ENCODE assay signal across 13 mouse cellular contexts in genomic region chr2:93119001-93119400, GRCm38 (mm10).
DNase-seq lines count a peak whose midpoint lies in the region; ATAC-seq lines count a peak whose summit lies in the region.
"Had no signal": no experiment of that assay in that cellular context is flagged by ENCODE, and none has a peak within 500 bp of the region (broad histone marks: within the 10 kb centered on the region; RNA-seq: fewer than 3 reads in every experiment).

No protein-coding gene starts in this region.

- H3K9ac ChIP-seq in limb, embryonic 13.5 days = 0 out of 2 replicates have a peak overlapping the region, but pooled peaks have one; percentile 19
- H3K9ac ChIP-seq: embryonic facial prominence, embryonic 15.5 days had no signal

- H3K36me3 ChIP-seq in limb, embryonic 13.5 days = no peaks in the 10 kb centered on the region
- H3K36me3 ChIP-seq in limb, embryonic 10.5 days = no peaks in the 10 kb centered on the region
- H3K36me3 ChIP-seq: embryonic facial prominence, embryonic 15.5 days; heart, embryonic 10.5 days had no signal

- H3K27ac ChIP-seq in limb, embryonic 13.5 days = no peak overlapping the region
- H3K27ac ChIP-seq in limb, embryonic 10.5 days = no peak overlapping the region
- H3K27ac ChIP-seq: embryonic facial prominence, embryonic 15.5 days; heart, embryonic 10.5 days; left cerebral cortex, adult 2 months had no signal

- WGBS in limb, embryonic 13.5 days = 69% methylated on average over 8 of the region's 8 CpGs
- WGBS in limb, embryonic 10.5 days = 82% methylated on average over 8 of the region's 8 CpGs

- peaks cover 32% of the 10 kb centered on the region for H3K4me1 ChIP-seq in limb, embryonic 13.5 days
- H3K4me1 ChIP-seq in limb, embryonic 10.5 days = peaks cover 38% of the 10 kb centered on the region
- H3K4me1 ChIP-seq: embryonic facial prominence, embryonic 15.5 days had no signal

- H3K4me3 ChIP-seq in limb, embryonic 13.5 days = no peak overlapping the region
- H3K4me3 ChIP-seq in limb, embryonic 10.5 days = no peak overlapping the region
- H3K4me3 ChIP-seq: embryonic facial prominence, embryonic 15.5 days; heart, embryonic 10.5 days; left cerebral cortex, adult 2 months had no signal

- ATAC-seq in limb, embryonic 13.5 days (ENCODE audit: low FRiP score, low read depth) = no peak

- H3K27me3 ChIP-seq in limb, embryonic 13.5 days = no peaks in the 10 kb centered on the region
- no peaks in the 10 kb centered on the region for H3K27me3 ChIP-seq in limb, embryonic 10.5 days (ENCODE audit: low read depth, poor library complexity, severe bottlenecking)
- H3K27me3 ChIP-seq: embryonic facial prominence, embryonic 15.5 days had no signal

- no peak overlapping the region for H3K4me2 ChIP-seq in limb, embryonic 13.5 days (replicated peaks)
- H3K4me2 ChIP-seq: embryonic facial prominence, embryonic 15.5 days had no signal

- DNase-seq in limb, embryonic 10.5 days (ENCODE audit: low spot score) = no peak
- peak; percentile 46 to 52 for DNase-seq in cerebellum, adult 18-20 months
- peak; percentile 58 to 62 for DNase-seq in cerebellum, postnatal 25 days
- DNase-seq in thymus, postnatal 10 days (ENCODE audit: low spot score in 2 of 2) = peak; percentile 54 to 63
- no peak for DNase-seq in ovary, postnatal 36 days (ENCODE audit: low spot score)
- DNase-seq in left cerebral cortex, adult 9 months (ENCODE audit: low spot score in 2 of 2) = no peak
- DNase-seq: adrenal gland, adult 2 months; kidney, adult 18-20 months; lung, postnatal 14 days had no signal

- no peaks in the 10 kb centered on the region for H3K9me3 ChIP-seq in limb, embryonic 13.5 days
- H3K9me3 ChIP-seq in limb, embryonic 10.5 days (replicated peaks) = no peaks in the 10 kb centered on the region
- H3K9me3 ChIP-seq: embryonic facial prominence, embryonic 15.5 days; heart, embryonic 10.5 days had no signal

Comparison
In these comparisons a context has a peak if more than half of its experiments do, and no peak if none do; other contexts are left out.
1. DNase-seq: peak in cerebellum, adult 18-20 months (2 of 2), cerebellum, postnatal 25 days (2 of 2) and thymus, postnatal 10 days (2 of 2); none in limb, embryonic 10.5 days (single experiment), ovary, postnatal 36 days (single experiment) and left cerebral cortex, adult 9 months (0 of 2).